ENCODE assay signal across 8 mouse cellular contexts in genomic region chr16:38451421-38452205, GRCm38 (mm10). TPM values are rescaled to one million over a fixed set of nuclear protein-coding genes. Genes with fewer than 3 reads are reported as not detected.
A peak's percentile ranks its signal among the peaks of the same experiment; 100 is the strongest.
DNase-seq lines count a peak whose midpoint lies in the region; ATAC-seq and TF ChIP-seq lines count a peak whose summit lies in the region.

No protein-coding gene starts in this region.

- TF ChIP-seq POLR2A in brain, embryonic 14.5 days (IDR thresholded peaks at IDR 0.05; ENCODE audit: borderline replicate concordance, extremely low read depth, insufficient read depth, insufficient read length, poor library complexity, severe bottlenecking) = no peak

- peak overlapping the region; percentile 74 for H3K4me3 ChIP-seq in heart, embryonic 16.5 days (ENCODE audit: low read length)
- H3K4me3 ChIP-seq in lung, embryonic 16.5 days (ENCODE audit: low read length) = peak overlapping the region; percentile 86

- intact Hi-C loops in left cerebral cortex, postnatal 4 days (cut with DNase I) = no loop called here
- intact Hi-C loops in left cerebral cortex, postnatal 10 days (cut with DNase I) = no loop called here

- H3K27ac ChIP-seq in heart, embryonic 16.5 days (ENCODE audit: low read length) = peak overlapping the region; percentile 87
- H3K27ac ChIP-seq in lung, embryonic 16.5 days (ENCODE audit: low read length) = peak overlapping the region; percentile 94

- DNase-seq in left cerebral cortex, postnatal 4 days = peak; percentile 11
- no peak for DNase-seq in left cerebral cortex, postnatal 10 days (ENCODE audit: extremely low spot score in 1 of 2, low spot score in 2 of 2)
- DNase-seq in brain, embryonic 14.5 days (ENCODE audit: low read depth) = peak; percentile 34
- DNase-seq in right cerebral cortex, postnatal 4 days = no peak
- DNase-seq in frontal cortex, postnatal 14 days (ENCODE audit: low spot score in 2 of 2) = no peak
- no peak for DNase-seq in frontal cortex, postnatal 25 days (ENCODE audit: low spot score in 2 of 2)

- H3K4me1 ChIP-seq in heart, embryonic 16.5 days (ENCODE audit: control insufficient read depth, insufficient read depth, low read length) = peaks cover 10% of the 10 kb centered on the region
- H3K4me1 ChIP-seq in lung, embryonic 16.5 days (replicated peaks; ENCODE audit: control insufficient read depth, insufficient read depth, low read length) = peaks cover 9% of the 10 kb centered on the region

- 43% methylated on average over 12 of the region's 12 CpGs for WGBS in heart, embryonic 16.5 days
- WGBS in lung, embryonic 16.5 days = 40% methylated on average over 12 of the region's 12 CpGs

- no peaks in the 10 kb centered on the region for H3K9me3 ChIP-seq in heart, embryonic 16.5 days (replicated peaks; ENCODE audit: control insufficient read depth, low read length)
- no peaks in the 10 kb centered on the region for H3K9me3 ChIP-seq in lung, embryonic 16.5 days (ENCODE audit: control insufficient read depth, low read length)

- no peak for ATAC-seq in heart, embryonic 16.5 days (replicated peaks; ENCODE audit: extremely low read depth, insufficient read depth, low FRiP score)
- ATAC-seq in lung, embryonic 16.5 days (ENCODE audit: low read depth) = no peak

- H3K36me3 ChIP-seq in heart, embryonic 16.5 days (ENCODE audit: control insufficient read depth, insufficient read depth) = peaks cover 15% of the 10 kb centered on the region
- peaks cover 16% of the 10 kb centered on the region for H3K36me3 ChIP-seq in lung, embryonic 16.5 days (ENCODE audit: control insufficient read depth, insufficient read depth, low read length)

- TF ChIP-seq CTCF in brain, embryonic 14.5 days (IDR thresholded peaks at IDR 0.05; ENCODE audit: borderline replicate concordance, extremely low read depth, insufficient read depth, insufficient read length) = no peak

- H3K4me2 ChIP-seq in heart, embryonic 16.5 days (ENCODE audit: low read depth, low read length) = peak overlapping the region; percentile 72
- peak overlapping the region; percentile 90 for H3K4me2 ChIP-seq in lung, embryonic 16.5 days (ENCODE audit: low read depth, low read length)

- H3K27me3 ChIP-seq in heart, embryonic 16.5 days (ENCODE audit: control insufficient read depth, insufficient read depth, low read length) = no peaks in the 10 kb centered on the region
- H3K27me3 ChIP-seq in lung, embryonic 16.5 days (ENCODE audit: control insufficient read depth, insufficient read depth, low read depth, low read length) = no peaks in the 10 kb centered on the region

- peak overlapping the region; percentile 90 for H3K9ac ChIP-seq in heart, embryonic 16.5 days (ENCODE audit: low read length)
- H3K9ac ChIP-seq in lung, embryonic 16.5 days (ENCODE audit: low read length) = peak overlapping the region; percentile 99

RNA-seq across cellular contexts. Expression of gene Adprh, which starts 0.9 kb away (rescaled TPM):
- total RNA-seq in left cerebral cortex, postnatal 4 days (2021) = 10 to 100 TPM; 61.2 to 62.2 TPM
- total RNA-seq in left cerebral cortex, postnatal 10 days (2021) = 10 to 100 TPM; 63.6 to 63.9 TPM
- 73.8 and 77.3 TPM in 2 replicates for polyA plus RNA-seq in brain, embryonic 14.5 days (2012; rRNA removed)
- polyA plus RNA-seq in heart, embryonic 16.5 days (2015; fragmentation: Nextera tagmentation; extraction: Ambion mirVana) = 87.6 and 88.6 TPM in 2 replicates
- 77.2 and 78.2 TPM in 2 replicates for polyA plus RNA-seq in lung, embryonic 16.5 days (2015; fragmentation: Nextera tagmentation; extraction: Ambion mirVana)

RNA-seq across cellular contexts. Expression of gene Cd80, which starts 3.7 kb away (rescaled TPM):
- total RNA-seq in left cerebral cortex, postnatal 4 days (2021) = under 1 TPM; 0.36 to 0.50 TPM
- under 1 TPM; 0.36 to 0.49 TPM for total RNA-seq in left cerebral cortex, postnatal 10 days (2021)
- polyA plus RNA-seq in brain, embryonic 14.5 days (2012; rRNA removed) = 0.32 and 0.33 TPM in 2 replicates
- polyA plus RNA-seq in heart, embryonic 16.5 days (2015; fragmentation: Nextera tagmentation; extraction: Ambion mirVana) = 0.60 and 0.62 TPM in 2 replicates
- polyA plus RNA-seq in lung, embryonic 16.5 days (2015; fragmentation: Nextera tagmentation; extraction: Ambion mirVana) = 0.21 and 0.25 TPM in 2 replicates

RNA-seq across cellular contexts. Expression of gene Pla1a, which starts 18.7 kb away (rescaled TPM):
- under 1 TPM; 0.36 to 0.38 TPM for total RNA-seq in left cerebral cortex, postnatal 4 days (2021)
- 1 to 10 TPM in 1 of 2 experiments, under 1 TPM in 1; 0.67 to 1.3 TPM for total RNA-seq in left cerebral cortex, postnatal 10 days (2021)
- 0.25 and 0.37 TPM in 2 replicates for polyA plus RNA-seq in brain, embryonic 14.5 days (2012; rRNA removed)
- 3.6 and 4.2 TPM in 2 replicates for polyA plus RNA-seq in heart, embryonic 16.5 days (2015; fragmentation: Nextera tagmentation; extraction: Ambion mirVana)
- 0.31 and 1.3 TPM in 2 replicates for polyA plus RNA-seq in lung, embryonic 16.5 days (2015; fragmentation: Nextera tagmentation; extraction: Ambion mirVana)

Comparison
In these comparisons a context has a peak if more than half of its experiments do, and no peak if none do; other contexts are left out.
1. DNase-seq: peak in left cerebral cortex, postnatal 4 days (single experiment) and brain, embryonic 14.5 days (single experiment); none in left cerebral cortex, postnatal 10 days (0 of 2), right cerebral cortex, postnatal 4 days (single experiment), frontal cortex, postnatal 14 days (0 of 2) and frontal cortex, postnatal 25 days (0 of 2).